Mouse (Mus musculus) myocyte (in vitro differentiated cells): ENCODE measurements around the gene Paqr6.

Experiments used
- E2F4 ChIP-seq: IDR thresholded peaks from one replicate; pipeline ENCODE4 v1.6.1; 2011; ENCODE audit warnings: mild to moderate bottlenecking, control low read depth, moderate library complexity; ENCODE audit not compliant: insufficient read depth
- MAX ChIP-seq: IDR thresholded peaks from one replicate; pipeline ENCODE4 v1.6.1; 2011; ENCODE audit warnings: low read depth, mild to moderate bottlenecking, control low read depth
- MYOD1 ChIP-seq, 3 experiments: IDR thresholded peaks; one replicate each; pipeline ENCODE4 v1.6.1; 2011; ENCODE audit warnings: control low read depth in 2 of 3, low read depth in 2 of 3, mild to moderate bottlenecking in 2 of 3, moderate library complexity in 1 of 3; ENCODE audit not compliant: insufficient read length in 2 of 3, control insufficient read depth in 1 of 3
- MYOG ChIP-seq, 3 experiments: IDR thresholded peaks; one replicate each; pipeline ENCODE4 v1.6.1; 2011; ENCODE audit warnings: control low read depth in 2 of 3, low read depth in 2 of 3, mild to moderate bottlenecking in 2 of 3; ENCODE audit not compliant: insufficient read length in 2 of 3, control insufficient read depth in 1 of 3, insufficient read depth in 1 of 3
- POLR2A ChIP-seq: IDR thresholded peaks from one replicate; pipeline ENCODE4 v1.6.1; 2011; ENCODE audit warnings: low read depth, mild to moderate bottlenecking, control low read depth, moderate library complexity; ENCODE audit not compliant: insufficient read length
- POLR2AphosphoS2 ChIP-seq: IDR thresholded peaks from one replicate; pipeline ENCODE4 v1.6.1; 2011; ENCODE audit warnings: low read depth, control low read depth; ENCODE audit not compliant: insufficient read length
- TCF12 ChIP-seq: IDR thresholded peaks from one replicate; pipeline ENCODE4 v1.6.1; 2011; ENCODE audit warnings: mild to moderate bottlenecking, control low read depth; ENCODE audit not compliant: poor library complexity, insufficient read depth, severe bottlenecking
- TCF3 ChIP-seq: IDR thresholded peaks from one replicate; pipeline ENCODE4 v1.6.1; 2011; ENCODE audit warnings: low read depth, control low read depth; ENCODE audit not compliant: insufficient read length

GRCm38 (mm10) chr3:88412636-88413035, 48.3 kb downstream of the Paqr6 start:
- TF ChIP-seq POLR2A (no peak), MYOD1 (IDR thresholded peaks at IDR 0.05; ENCODE audit: control insufficient read depth in 1 of 3, insufficient read length in 2 of 3, low read depth in 2 of 3) (no peak), MAX (no peak), POLR2AphosphoS2 (no peak), TCF3 (no peak), TCF12 (no peak), MYOG (IDR thresholded peaks at IDR 0.05; ENCODE audit: control insufficient read depth in 1 of 3, insufficient read depth in 1 of 3, insufficient read length in 2 of 3, low read depth in 2 of 3) (no peak), E2F4 (no peak)
